Mouse (Mus musculus): ENCODE results near the gene Dnph1. TPM values are rescaled to one million over a fixed set of nuclear protein-coding genes. Genes with fewer than 3 reads are reported as not detected.

The Dnph1 gene
- polyA plus RNA-seq (2015; fragmentation: Nextera tagmentation; extraction: Ambion mirVana): 43.0 and 51.3 TPM in 2 replicates

DNA sequence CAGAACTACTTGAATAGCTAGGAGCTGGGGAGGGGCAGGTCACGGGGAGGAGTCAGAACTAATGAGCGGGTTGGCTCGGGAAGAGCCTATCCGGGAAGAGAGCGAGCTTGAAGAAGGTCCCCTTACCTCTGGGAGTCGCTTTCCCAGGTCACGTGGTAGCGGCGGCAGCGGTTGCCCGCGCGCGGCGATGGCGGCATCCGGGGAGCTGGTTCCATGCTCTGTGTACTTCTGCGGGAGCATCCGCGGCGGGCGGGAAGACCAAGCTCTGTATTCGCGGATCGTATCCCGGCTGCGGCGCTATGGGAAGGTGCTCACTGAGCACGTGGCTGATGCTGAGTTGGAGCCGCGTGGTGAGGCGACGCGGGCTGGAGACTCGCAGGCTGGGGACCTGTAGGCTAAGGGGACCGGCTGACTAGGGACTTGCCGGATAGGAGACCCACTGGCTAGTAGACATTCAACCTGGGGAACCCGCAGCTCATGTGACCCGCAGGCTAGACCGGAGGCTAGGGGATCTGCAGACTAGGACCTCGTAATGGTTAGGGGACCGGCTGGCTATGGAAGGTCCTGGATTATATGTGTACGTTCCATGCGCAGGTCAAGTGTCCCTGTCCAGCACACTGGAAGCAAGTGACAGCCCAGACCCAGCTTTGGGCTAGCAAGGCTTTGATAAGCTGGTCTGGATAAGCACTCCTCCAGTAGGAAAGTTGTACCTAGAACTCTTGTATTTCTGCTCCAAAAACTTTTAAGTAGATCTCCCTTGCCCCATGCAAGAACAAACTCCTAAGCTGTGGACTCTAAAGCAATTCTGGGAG is at the start of gene Dnph1:
Dnph1 (plus strand) TSS at position 89 of the 812 bp plus-strand sequence.
- H3K27ac ChIP-seq: no peak within 1 kb of the TSS
- peak within 1 kb of the TSS; percentile 59 for H3K4me3 ChIP-seq
- H3K9me3 ChIP-seq: no peaks in the 10 kb centered on the region
- H3K4me1 ChIP-seq: peaks cover 10% of the 10 kb centered on the region; the same call in 1 of the 2 replicates
- under 1% methylated on average over 44 of the region's 44 CpGs for WGBS
- H3K4me2 ChIP-seq: peak within 1 kb of the TSS; percentile 93
- H3K9ac ChIP-seq: peak within 1 kb of the TSS; percentile 64
- peaks cover 26% of the 10 kb centered on the region; the same call in 1 of the 2 replicates for H3K27me3 ChIP-seq
- no peaks in the 10 kb centered on the region; the same call in none of the 2 replicates for H3K36me3 ChIP-seq
- peak; percentile 94 for ATAC-seq (ENCODE audit: borderline replicate concordance, extremely low read depth, low FRiP score, low TSS enrichment)

- Histone ChIP-seq H3K36me3 (no peaks in the 10 kb centered on the region), H3K4me2 (no peak overlapping the region), H3K27ac (no peak overlapping the region), H3K4me3 (no peak overlapping the region), H3K9ac (no peak overlapping the region), H3K4me1 (peaks cover 21% of the 10 kb centered on the region), H3K27me3 (peaks cover 50% of the 10 kb centered on the region), H3K9me3 (no peaks in the 10 kb centered on the region)
- 47% methylated on average over 5 of the region's 5 CpGs for WGBS
- ATAC-seq (ENCODE audit: borderline replicate concordance, extremely low read depth, low FRiP score, low TSS enrichment): no peak
Measured at GRCm38 (mm10) chr17:46452683-46453082, 43.8 kb upstream of the Dnph1 start.

- H3K9me3 ChIP-seq: no peaks in the 10 kb centered on the region
- H3K27ac ChIP-seq: no peak overlapping the region
- H3K36me3 ChIP-seq: no peaks in the 10 kb centered on the region
- ATAC-seq (ENCODE audit: borderline replicate concordance, extremely low read depth, low FRiP score, low TSS enrichment): no peak
- no peak overlapping the region for H3K4me3 ChIP-seq
- WGBS: 7% methylated on average over 13 of the region's 13 CpGs
- peaks cover 57% of the 10 kb centered on the region for H3K27me3 ChIP-seq
- no peak overlapping the region for H3K9ac ChIP-seq
- H3K4me2 ChIP-seq: no peak overlapping the region
- peaks cover 21% of the 10 kb centered on the region for H3K4me1 ChIP-seq
Measured at GRCm38 (mm10) chr17:46453302-46453948, 43.1 kb upstream of the Dnph1 start.

DNA sequence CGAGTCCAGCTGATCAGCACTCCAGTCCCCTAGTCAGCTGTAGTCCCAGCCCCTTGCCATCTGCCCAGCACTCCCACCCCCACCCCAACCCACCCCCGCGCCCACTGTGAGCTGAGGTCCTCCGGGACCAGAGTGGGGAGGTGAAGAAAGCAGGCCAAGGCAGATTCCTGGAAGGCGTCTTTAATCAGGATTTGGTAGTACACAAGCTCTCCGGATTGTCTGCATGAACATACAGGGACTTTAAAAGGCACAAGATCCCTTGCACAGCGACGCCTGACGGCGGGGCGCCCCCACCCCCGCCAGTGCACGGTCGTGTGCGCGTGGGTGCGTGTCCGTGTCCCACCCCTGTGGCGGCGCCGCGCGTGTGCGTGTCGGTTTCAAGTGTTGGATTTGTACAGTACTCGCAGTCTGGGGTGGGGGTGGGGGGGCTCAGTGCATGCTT is 42.5 kb upstream of the Dnph1 start:
- WGBS: 3% methylated on average over 26 of the region's 26 CpGs
- H3K27me3 ChIP-seq: peaks cover 62% of the 10 kb centered on the region
- ATAC-seq (ENCODE audit: borderline replicate concordance, extremely low read depth, low FRiP score, low TSS enrichment): no peak
- H3K27ac ChIP-seq: no peak overlapping the region
- peaks cover 21% of the 10 kb centered on the region for H3K4me1 ChIP-seq
- no peaks in the 10 kb centered on the region for H3K9me3 ChIP-seq
- H3K4me2 ChIP-seq: peak overlapping the region; percentile 80
- no peaks in the 10 kb centered on the region for H3K36me3 ChIP-seq
- H3K4me3 ChIP-seq: peak overlapping the region; percentile 37
- H3K9ac ChIP-seq: 0 out of 2 replicates have a peak overlapping the region, but pooled peaks have one; percentile 9

DNA sequence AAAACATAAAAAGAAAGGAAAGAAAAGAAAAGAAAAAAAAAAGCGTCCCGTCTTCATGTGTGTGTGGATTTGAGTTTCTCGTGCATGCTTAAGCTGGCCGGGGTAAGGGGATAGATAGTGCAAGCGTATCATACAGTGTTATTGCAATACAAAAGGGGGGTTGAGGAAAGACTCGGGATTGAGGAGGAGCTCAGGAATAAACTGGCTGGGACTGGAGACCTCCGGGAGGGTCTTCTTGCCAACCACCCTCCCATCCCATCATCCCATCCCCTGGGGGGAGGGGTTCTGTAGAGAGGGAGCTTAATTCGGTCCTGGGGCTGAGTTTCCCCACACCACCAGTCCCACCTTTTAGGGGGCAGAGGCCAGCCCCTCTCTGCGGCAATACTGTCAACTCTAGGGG is 42.0 kb upstream of the Dnph1 start:
- H3K9me3 ChIP-seq: no peaks in the 10 kb centered on the region
- no peak overlapping the region for H3K27ac ChIP-seq
- no peak for ATAC-seq (ENCODE audit: borderline replicate concordance, extremely low read depth, low FRiP score, low TSS enrichment)
- H3K4me3 ChIP-seq: peak overlapping the region; percentile 37
- peak overlapping the region; percentile 80 for H3K4me2 ChIP-seq
- 1% methylated on average over 9 of the region's 9 CpGs for WGBS
- H3K36me3 ChIP-seq: no peaks in the 10 kb centered on the region
- H3K4me1 ChIP-seq: peaks cover 21% of the 10 kb centered on the region
- H3K27me3 ChIP-seq: peaks cover 68% of the 10 kb centered on the region
- H3K9ac ChIP-seq: no peak overlapping the region

DNA sequence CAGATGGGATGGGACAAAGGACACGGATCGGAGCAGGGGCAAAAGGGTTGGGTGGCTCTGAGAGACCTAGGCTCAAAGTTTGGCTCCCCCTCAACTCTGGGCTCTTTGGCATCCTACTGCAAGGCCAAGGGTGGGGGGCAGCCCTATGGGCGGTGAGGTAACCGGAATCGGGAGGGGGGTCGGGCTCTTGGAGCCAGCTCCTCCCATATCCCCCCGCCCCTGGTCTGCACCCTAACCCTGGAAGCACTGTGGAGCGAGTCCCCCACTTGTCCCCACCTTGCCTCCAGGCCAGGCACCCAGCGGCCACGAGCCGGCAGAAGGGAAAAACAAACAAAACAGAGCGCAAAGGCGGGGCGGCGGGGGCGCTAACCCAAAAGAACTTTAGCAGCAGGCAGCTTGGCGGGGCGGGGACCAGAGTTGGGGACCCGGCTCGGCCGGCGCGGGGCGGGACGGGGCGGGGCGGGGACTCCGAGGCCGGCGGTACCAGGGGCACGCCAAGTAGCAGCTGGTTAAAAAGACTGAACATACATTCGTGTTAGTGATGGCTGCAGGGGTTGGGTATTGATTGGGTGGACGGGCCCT is 41.3 kb upstream of the Dnph1 start:
- no peaks in the 10 kb centered on the region for H3K9me3 ChIP-seq
- H3K4me2 ChIP-seq: peak overlapping the region; percentile 80
- H3K4me1 ChIP-seq: peaks cover 23% of the 10 kb centered on the region
- WGBS: under 1% methylated on average over 33 of the region's 33 CpGs
- peak overlapping the region; percentile 37 for H3K4me3 ChIP-seq
- H3K36me3 ChIP-seq: no peaks in the 10 kb centered on the region
- H3K27ac ChIP-seq: no peak overlapping the region
- ATAC-seq (ENCODE audit: borderline replicate concordance, extremely low read depth, low FRiP score, low TSS enrichment): peak; percentile 43; the same call in 1 of the 2 replicates
- H3K9ac ChIP-seq: peak overlapping the region; percentile 23; the same call in 1 of the 2 replicates
- peaks cover 74% of the 10 kb centered on the region for H3K27me3 ChIP-seq

GRCm38 (mm10) chr17:46457791-46458190 is 38.7 kb upstream of the Dnph1 start:
- no peak for ATAC-seq (ENCODE audit: borderline replicate concordance, extremely low read depth, low FRiP score, low TSS enrichment)
- Histone ChIP-seq H3K27ac (no peak overlapping the region), H3K9me3 (no peaks in the 10 kb centered on the region), H3K27me3 (peaks cover 91% of the 10 kb centered on the region), H3K36me3 (no peaks in the 10 kb centered on the region), H3K9ac (no peak overlapping the region), H3K4me1 (peaks cover 34% of the 10 kb centered on the region), H3K4me3 (no peak overlapping the region), H3K4me2 (no peak overlapping the region)
- 11% methylated on average over 10 of the region's 10 CpGs for WGBS

- Histone ChIP-seq H3K9me3 (no peaks in the 10 kb centered on the region), H3K4me2 (no peak overlapping the region), H3K4me1 (peaks cover 34% of the 10 kb centered on the region), H3K9ac (no peak overlapping the region), H3K27ac (no peak overlapping the region), H3K4me3 (no peak overlapping the region), H3K27me3 (peaks cover 89% of the 10 kb centered on the region), H3K36me3 (no peaks in the 10 kb centered on the region)
- WGBS: 15% methylated on average over 3 of the region's 3 CpGs
- no peak for ATAC-seq (ENCODE audit: borderline replicate concordance, extremely low read depth, low FRiP score, low TSS enrichment)
Measured at GRCm38 (mm10) chr17:46458439-46458838, 38.1 kb upstream of the Dnph1 start.

DNA sequence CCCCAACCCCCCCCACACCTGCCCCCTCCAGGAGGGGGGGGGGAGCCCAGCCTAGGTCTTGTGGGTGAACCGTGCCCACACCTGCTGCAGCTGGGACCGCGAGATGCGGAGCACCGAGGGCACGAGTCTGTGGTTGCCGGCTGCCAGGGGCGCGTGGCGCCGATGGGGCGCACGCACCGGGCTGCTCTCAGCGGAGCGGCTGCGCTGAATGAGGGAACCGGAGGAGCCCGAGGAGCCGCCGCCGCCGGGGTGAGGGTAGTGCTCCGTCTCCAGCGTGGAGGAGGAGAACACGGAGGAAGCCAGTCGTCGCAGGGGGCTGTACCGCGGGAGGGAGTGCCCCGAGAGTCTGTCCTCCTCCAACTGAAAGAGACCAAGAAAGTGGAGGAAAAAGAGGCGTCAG is 35.8 kb upstream of the Dnph1 start:
- Histone ChIP-seq H3K4me3 (peak overlapping the region; percentile 36), H3K27ac (no peak overlapping the region), H3K9ac (peak overlapping the region; percentile 29), H3K4me1 (peaks cover 16% of the 10 kb centered on the region), H3K9me3 (no peaks in the 10 kb centered on the region), H3K36me3 (no peaks in the 10 kb centered on the region), H3K27me3 (peaks cover 67% of the 10 kb centered on the region), H3K4me2 (peak overlapping the region; percentile 73)
- no peak for ATAC-seq (ENCODE audit: borderline replicate concordance, extremely low read depth, low FRiP score, low TSS enrichment)
- WGBS: under 1% methylated on average over 32 of the region's 32 CpGs

- WGBS: 4% methylated on average over 8 of the region's 8 CpGs
- peaks cover 64% of the 10 kb centered on the region for H3K27me3 ChIP-seq
- no peaks in the 10 kb centered on the region for H3K36me3 ChIP-seq
- no peak overlapping the region for H3K27ac ChIP-seq
- peak overlapping the region; percentile 36 for H3K4me3 ChIP-seq
- peaks cover 13% of the 10 kb centered on the region for H3K4me1 ChIP-seq
- peak overlapping the region; percentile 29 for H3K9ac ChIP-seq
- H3K4me2 ChIP-seq: peak overlapping the region; percentile 73
- ATAC-seq (ENCODE audit: borderline replicate concordance, extremely low read depth, low FRiP score, low TSS enrichment): no peak
- no peaks in the 10 kb centered on the region for H3K9me3 ChIP-seq
Measured at GRCm38 (mm10) chr17:46461347-46461746, 35.2 kb upstream of the Dnph1 start.

DNA sequence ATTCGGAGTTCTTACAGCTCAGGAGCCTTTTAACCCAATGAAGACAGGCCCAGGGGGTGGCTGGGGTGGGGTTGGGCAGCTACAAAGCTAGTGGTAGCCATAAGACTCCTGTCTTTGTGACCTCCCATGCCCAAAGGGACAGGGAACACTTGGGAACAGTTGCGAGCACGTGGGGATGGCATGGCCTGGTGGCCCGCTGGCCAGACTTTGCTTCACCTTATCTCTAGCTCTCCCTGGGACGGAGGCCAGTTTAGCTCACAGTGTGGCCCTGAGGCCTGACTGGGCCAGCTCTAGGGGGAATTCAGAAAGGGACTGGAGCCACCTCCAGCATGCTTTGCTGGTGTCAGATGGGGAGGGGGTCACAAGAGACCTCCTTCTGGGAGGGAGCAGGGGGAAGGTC is 34.3 kb upstream of the Dnph1 start:
- Histone ChIP-seq H3K4me3 (no peak overlapping the region), H3K9ac (no peak overlapping the region), H3K36me3 (no peaks in the 10 kb centered on the region), H3K4me1 (peaks cover 13% of the 10 kb centered on the region), H3K9me3 (no peaks in the 10 kb centered on the region), H3K27me3 (peaks cover 58% of the 10 kb centered on the region), H3K4me2 (no peak overlapping the region), H3K27ac (no peak overlapping the region)
- WGBS: 70% methylated on average over 5 of the region's 5 CpGs
- ATAC-seq (ENCODE audit: borderline replicate concordance, extremely low read depth, low FRiP score, low TSS enrichment): no peak

All from lung, embryonic 15.5 days (tissue).